Mouse (Mus musculus) hindbrain, postnatal 0 days (tissue): Measurements from ENCODE around the gene 4931428F04Rik. TPM values are rescaled to one million over a fixed set of nuclear protein-coding genes. Genes with fewer than 3 reads are reported as not detected.
A peak's percentile ranks its signal among the peaks of the same experiment; 100 is the strongest.

Source experiments
- ATAC-seq: fragments of 200-750 bp; cut with Nextera tagmentation; 2 replicates; pipeline ENCODE4 v1.8.0; 2017; ENCODE audit warnings: mild to moderate bottlenecking, moderate TSS enrichment, moderate library complexity
- DNase-seq: peaks from one replicate; pipeline ENCODE4 v3.0.0-alpha.2; 2015; ENCODE audit warnings: low spot score
- H3K27ac ChIP-seq: fragments of 300-500 bp; sonication (generic); 2 replicates; pipeline ENCODE4 v1.5.1; 2014; ENCODE audit warnings: mild to moderate bottlenecking
- H3K27me3 ChIP-seq: fragments of 300-500 bp; sonication (generic); 2 replicates; pipeline ENCODE4 v1.6.1; 2014; ENCODE audit warnings: low read length, mixed read lengths; ENCODE audit not compliant: insufficient read depth
- H3K36me3 ChIP-seq: fragments of 300-500 bp; sonication (generic); 2 replicates; pipeline ENCODE4 v1.6.1; 2014; ENCODE audit warnings: low read length, mixed read lengths; ENCODE audit not compliant: insufficient read depth
- H3K4me1 ChIP-seq: fragments of 300-500 bp; sonication (generic); 2 replicates; pipeline ENCODE4 v1.6.1; 2014; ENCODE audit warnings: antibody characterized with exemption, low read length, mixed read lengths; ENCODE audit not compliant: insufficient read depth
- H3K4me2 ChIP-seq: fragments of 300-500 bp; sonication (generic); 2 replicates; pipeline ENCODE4 v1.6.1; 2014; ENCODE audit warnings: low read depth, mild to moderate bottlenecking, low read length, moderate library complexity, mixed read lengths
- H3K4me3 ChIP-seq: fragments of 300-500 bp; sonication (generic); 2 replicates; pipeline ENCODE4 v1.5.1; 2014; ENCODE audit warnings: low read length
- H3K9ac ChIP-seq: fragments of 300-500 bp; sonication (generic); replicated peaks from 2 replicates; pipeline ENCODE4 v1.6.1; 2014; ENCODE audit warnings: mild to moderate bottlenecking, low read length, moderate library complexity, mixed read lengths
- H3K9me3 ChIP-seq: fragments of 300-500 bp; sonication (generic); 2 replicates; pipeline ENCODE4 v1.6.1; 2016; ENCODE audit warnings: low read length, mixed read lengths
- CTCF ChIP-seq: IDR thresholded peaks from 2 replicates; pipeline ENCODE4 v1.5.1; 2016; ENCODE audit warnings: antibody characterized with exemption, control low read depth, low read depth
- WGBS: fragments of 180-500 bp; shearing (Covaris S2); extraction: QIAGEN DNeasy Blood & Tissue Kit; methylation state at CpG from one replicate; pipeline ENCODE4 v1.1.7; 2014; 5-methylcytosine and 5-hydroxymethylcytosine counted together
- polyA plus RNA-seq: library from polyadenylated mRNA; unstranded; fragments of >200 nt; fragmentation: Nextera tagmentation; extraction: Ambion mirVana; gene quantifications from 2 replicates; pipeline ENCODE4 v1.2.1, GENCODE M21; 2015
- total RNA-seq: library from RNA; depleted of rRNA; stranded (reverse); fragments of >200 nt; gene quantifications from 2 replicates; pipeline ENCODE4 v1.2.3, GENCODE M21; 2014

The 4931428F04Rik gene
- total and polyA plus RNA-seq, 2 experiments from 2014 or later = 52.3 to 82.8 TPM

DNA sequence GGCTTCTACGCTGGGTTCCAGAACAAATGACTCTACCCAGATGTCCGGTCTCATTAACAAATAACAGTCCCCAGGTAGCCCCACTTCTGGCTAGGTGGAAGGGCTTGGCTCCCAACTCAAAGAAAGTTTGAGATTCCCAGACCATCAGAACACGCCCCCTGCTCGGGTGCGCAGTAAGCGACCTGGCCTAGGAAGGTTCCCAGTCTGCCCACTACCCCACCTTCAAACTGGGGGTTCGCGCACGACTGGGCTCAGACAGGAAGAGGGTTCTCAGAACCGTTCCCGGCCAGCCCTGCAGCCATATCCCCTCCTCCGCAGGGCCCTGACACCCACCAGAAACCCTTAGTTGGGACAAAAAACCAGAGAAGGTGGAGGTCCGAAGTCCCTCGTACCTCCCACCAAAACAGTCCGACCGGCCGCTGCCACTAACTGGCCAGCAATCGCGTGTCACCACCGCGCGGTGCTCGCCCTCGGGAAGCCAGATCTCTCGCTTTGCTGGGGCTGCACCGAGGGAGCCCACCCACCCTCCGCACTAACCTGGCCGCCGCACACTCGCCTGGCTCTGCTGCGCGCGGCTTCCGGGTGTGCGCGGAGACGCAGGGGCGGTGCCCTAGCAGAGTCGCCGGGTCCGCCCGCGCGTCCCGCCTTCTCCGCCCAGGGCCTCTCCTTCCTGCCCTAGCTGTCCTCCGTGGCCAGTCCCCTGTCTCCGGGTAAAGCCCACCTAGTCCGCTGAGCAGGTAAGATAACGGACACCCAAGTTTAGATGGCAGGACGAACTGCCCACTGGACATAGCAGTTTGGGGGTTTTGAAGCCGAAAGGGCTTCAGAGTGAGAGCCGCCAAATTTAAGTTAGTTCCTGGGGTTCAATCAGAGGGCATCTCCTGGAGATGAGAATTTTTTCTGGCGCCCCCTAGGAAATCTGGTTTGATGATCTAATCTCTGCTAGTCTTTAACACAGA is 25.4 kb downstream of the 4931428F04Rik start, which contains the start of the genes Tradd and Fbxl8:
Tradd (minus strand) TSS at position 586 of the 959 bp plus-strand sequence.
Fbxl8 (plus strand) TSS at position 625 of the 959 bp plus-strand sequence.
- Histone ChIP-seq H3K4me2 (peak within 1 kb of the TSS; percentile 93), H3K9ac (peak within 1 kb of the TSS; percentile 56), H3K9me3 (no peaks in the 10 kb centered on the region), H3K27ac (no peak within 1 kb of the TSS), H3K36me3 (no peaks in the 10 kb centered on the region), H3K4me3 (peak within 1 kb of the TSS; percentile 64), H3K27me3 (peaks cover 20% of the 10 kb centered on the region), H3K4me1 (peaks cover 11% of the 10 kb centered on the region)
- TF ChIP-seq CTCF = no peak
- WGBS = 1% methylated on average over 53 of the region's 54 CpGs
- ATAC-seq (no peak), DNase-seq (peak; percentile 50)

DNA sequence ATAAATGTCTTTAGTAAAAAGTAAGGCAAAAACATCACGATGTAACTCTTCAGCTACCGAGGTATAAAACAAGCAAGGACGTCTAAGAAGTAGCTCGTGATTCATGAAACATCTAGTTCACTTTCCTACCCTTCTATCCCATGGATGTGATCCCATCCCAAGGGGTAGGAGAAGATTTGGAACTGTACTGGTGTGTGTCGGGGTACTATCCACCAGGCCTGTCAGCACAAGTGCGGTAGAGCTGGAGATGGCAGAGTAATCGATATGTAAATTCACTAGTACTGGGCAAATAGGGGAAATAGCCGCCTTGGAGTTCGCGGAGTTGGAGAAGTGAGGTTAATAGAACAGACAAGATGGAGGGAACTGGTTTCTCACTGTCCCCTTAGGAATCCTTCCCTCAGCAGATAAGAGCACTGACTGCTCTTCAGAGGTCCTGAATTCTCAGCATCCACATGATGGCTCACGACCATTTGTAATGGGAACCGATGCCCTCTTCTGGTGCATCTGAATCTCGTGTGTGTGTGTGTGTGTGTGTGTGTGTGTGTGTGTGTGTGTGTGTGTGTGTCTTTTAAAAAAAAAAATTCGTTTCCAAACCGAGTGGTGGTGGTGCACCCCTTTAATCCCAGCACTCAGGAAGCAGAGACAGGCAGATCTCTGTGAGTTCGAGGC is 26.3 kb downstream of the 4931428F04Rik start:
- H3K9me3 ChIP-seq = no peaks in the 10 kb centered on the region
- H3K4me1 ChIP-seq = peaks cover 10% of the 10 kb centered on the region
- 43% methylated on average over 16 of the region's 16 CpGs for WGBS
- no peak overlapping the region for H3K4me3 ChIP-seq
- no peak overlapping the region for H3K9ac ChIP-seq
- ATAC-seq (no peak), DNase-seq (no peak)
- no peaks in the 10 kb centered on the region for H3K36me3 ChIP-seq
- H3K27ac ChIP-seq = no peak overlapping the region
- H3K4me2 ChIP-seq = no peak overlapping the region
- no peak; the same call in 1 of the 2 replicates for TF ChIP-seq CTCF
- H3K27me3 ChIP-seq = peaks cover 14% of the 10 kb centered on the region

DNA sequence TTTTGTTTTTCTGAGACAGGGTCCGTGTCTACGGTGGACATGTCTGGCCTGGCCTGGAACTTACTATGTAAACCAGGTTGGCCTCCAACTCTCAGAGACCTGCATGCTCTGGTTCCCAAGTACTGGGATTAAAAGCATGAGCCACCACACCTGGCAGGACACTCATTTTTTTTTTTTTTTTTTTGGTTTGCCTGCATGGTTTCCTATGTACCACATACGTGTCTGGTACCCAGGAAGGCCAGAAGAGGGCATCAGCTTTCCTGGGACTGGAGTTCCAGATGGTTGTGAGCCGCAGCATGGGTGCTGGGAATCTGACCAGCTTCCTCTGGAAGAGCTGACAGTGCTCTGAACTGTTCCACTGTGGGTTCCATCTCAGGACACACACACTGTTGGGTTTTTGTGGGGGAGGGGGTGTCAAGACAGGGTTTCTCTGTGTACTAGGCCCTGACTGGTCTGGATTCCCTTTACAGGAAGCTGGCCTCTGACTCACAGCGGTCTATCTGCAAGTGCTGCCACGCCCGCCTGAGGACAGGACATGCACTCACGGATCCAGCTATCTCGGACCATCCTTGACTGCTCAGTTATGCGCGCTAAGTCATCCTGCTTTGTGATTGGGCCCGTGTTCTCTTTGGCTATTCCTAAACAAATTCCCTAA is 28.2 kb downstream of the 4931428F04Rik start:
- 90% methylated on average over 12 of the region's 12 CpGs for WGBS
- peaks cover 10% of the 10 kb centered on the region for H3K4me1 ChIP-seq
- ATAC-seq = no peak
- DNase-seq = no peak
- no peak overlapping the region for H3K4me2 ChIP-seq
- TF ChIP-seq CTCF = no peak
- peaks cover 21% of the 10 kb centered on the region for H3K27me3 ChIP-seq
- no peaks in the 10 kb centered on the region for H3K9me3 ChIP-seq
- no peak overlapping the region for H3K4me3 ChIP-seq
- H3K27ac ChIP-seq = no peak overlapping the region
- no peak overlapping the region for H3K9ac ChIP-seq
- no peaks in the 10 kb centered on the region for H3K36me3 ChIP-seq

DNA sequence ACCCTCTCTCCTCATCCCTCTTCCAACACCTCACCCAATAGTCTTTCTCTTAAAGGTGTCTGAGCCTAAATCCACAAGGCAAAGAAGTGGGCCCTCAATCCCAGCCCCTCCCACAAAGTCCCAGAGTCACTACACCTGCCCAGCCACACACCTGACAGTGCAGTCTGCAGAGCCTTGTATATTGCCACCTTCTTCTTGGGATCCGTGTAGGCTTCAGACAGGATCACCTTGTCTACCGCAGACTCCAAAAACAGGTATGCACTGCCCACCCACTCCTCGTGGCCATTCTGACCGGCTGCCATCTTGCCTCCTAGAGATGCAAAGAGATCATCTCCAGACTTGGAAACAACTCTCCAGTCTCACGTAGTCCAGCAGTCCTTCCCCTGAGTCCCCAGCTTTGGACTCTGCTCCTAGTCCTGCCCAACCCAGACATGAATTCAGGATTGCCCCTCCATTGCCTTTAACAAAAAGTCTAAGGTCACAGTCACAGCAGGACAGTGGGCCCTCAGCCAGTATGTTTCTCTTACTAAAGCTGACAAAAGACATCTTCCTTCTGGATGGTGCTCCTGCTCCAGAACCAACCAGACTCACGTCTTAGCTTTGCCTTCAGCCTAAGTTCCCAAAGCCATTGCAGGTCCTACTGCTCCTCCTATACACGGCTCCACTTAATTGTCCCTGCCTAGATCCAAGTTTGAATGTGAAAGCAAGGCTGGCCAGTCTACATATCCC is 29.1 kb downstream of the 4931428F04Rik start:
- no peak overlapping the region for H3K4me2 ChIP-seq
- ATAC-seq (no peak), DNase-seq (no peak)
- peaks cover 16% of the 10 kb centered on the region for H3K27me3 ChIP-seq
- TF ChIP-seq CTCF = no peak
- no peak overlapping the region for H3K4me3 ChIP-seq
- peaks cover 10% of the 10 kb centered on the region for H3K4me1 ChIP-seq
- no peak overlapping the region for H3K9ac ChIP-seq
- H3K9me3 ChIP-seq = no peaks in the 10 kb centered on the region
- H3K27ac ChIP-seq = no peak overlapping the region
- H3K36me3 ChIP-seq = no peaks in the 10 kb centered on the region
- 67% methylated on average over 7 of the region's 7 CpGs for WGBS

DNA sequence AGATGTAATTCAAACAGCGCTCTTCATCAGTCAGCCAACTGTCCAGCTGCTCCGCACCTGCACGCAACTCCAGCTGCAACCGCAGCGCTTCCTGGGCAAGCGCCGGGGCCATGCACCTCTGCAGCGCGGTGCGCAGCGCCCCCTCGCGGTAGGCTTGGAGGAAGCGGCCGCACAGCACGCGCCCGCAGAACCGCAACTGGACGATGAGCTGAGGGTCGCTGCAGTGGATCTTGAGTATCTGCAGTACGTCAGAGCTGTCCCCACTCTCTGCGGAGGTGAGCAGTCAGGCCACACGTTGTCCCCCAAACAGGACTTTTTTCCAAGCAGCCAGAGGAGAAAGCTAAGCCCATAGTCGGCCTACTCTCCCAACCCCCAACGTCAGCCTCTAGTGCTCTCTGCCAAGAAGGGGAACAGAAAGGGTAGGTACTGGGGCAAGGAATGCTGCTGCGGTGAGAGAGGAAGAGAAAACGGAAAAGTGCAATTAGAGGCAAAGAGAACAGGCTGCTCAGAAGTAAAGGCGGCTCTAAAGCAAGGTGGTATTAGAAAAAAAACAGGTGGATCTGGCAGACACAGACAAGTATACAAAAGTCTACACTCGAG is 29.8 kb downstream of the 4931428F04Rik start:
- TF ChIP-seq CTCF = peak; percentile 92
- Histone ChIP-seq H3K9me3 (no peaks in the 10 kb centered on the region), H3K9ac (0 out of 2 replicates have a peak overlapping the region, but pooled peaks have one; percentile 3), H3K27ac (no peak overlapping the region), H3K27me3 (peaks cover 16% of the 10 kb centered on the region), H3K4me2 (peak overlapping the region; percentile 63), H3K4me1 (peaks cover 10% of the 10 kb centered on the region), H3K4me3 (peak overlapping the region; percentile 35), H3K36me3 (no peaks in the 10 kb centered on the region)
- 3% methylated on average over 30 of the region's 30 CpGs for WGBS
- ATAC-seq (peak; percentile 73), DNase-seq (peak; percentile 88)
